Mouse (Mus musculus): ENCODE measurements around the gene Gmfg. TPM values are rescaled to one million over a fixed set of nuclear protein-coding genes. Genes with fewer than 3 reads are reported as not detected.

The Gmfg gene
- polyA plus RNA-seq, 1 experiment from 2014 or later, result 5.2 TPM

GRCm38 (mm10) chr7:28464416-28465212 is 27.4 kb downstream of the Gmfg start:
- no peak overlapping the region for H3K9ac ChIP-seq
- H3K4me2 ChIP-seq, result peak overlapping the region; percentile 44
- H3K27ac ChIP-seq, result peak overlapping the region; percentile 20; the same call in 1 of the 2 replicates
- ATAC-seq (ENCODE audit: low FRiP score), result peak; percentile 70
- 52% methylated on average over 10 of the region's 10 CpGs for whole genome bisulfite sequencing
- H3K36me3 ChIP-seq, result peaks cover 68% of the 10 kb centered on the region
- H3K4me1 ChIP-seq (replicated peaks), result peaks cover 46% of the 10 kb centered on the region
- H3K9me3 ChIP-seq, result no peaks in the 10 kb centered on the region
- peak overlapping the region; percentile 19 for H3K4me3 ChIP-seq
- peaks cover 31% of the 10 kb centered on the region for H3K27me3 ChIP-seq

DNA sequence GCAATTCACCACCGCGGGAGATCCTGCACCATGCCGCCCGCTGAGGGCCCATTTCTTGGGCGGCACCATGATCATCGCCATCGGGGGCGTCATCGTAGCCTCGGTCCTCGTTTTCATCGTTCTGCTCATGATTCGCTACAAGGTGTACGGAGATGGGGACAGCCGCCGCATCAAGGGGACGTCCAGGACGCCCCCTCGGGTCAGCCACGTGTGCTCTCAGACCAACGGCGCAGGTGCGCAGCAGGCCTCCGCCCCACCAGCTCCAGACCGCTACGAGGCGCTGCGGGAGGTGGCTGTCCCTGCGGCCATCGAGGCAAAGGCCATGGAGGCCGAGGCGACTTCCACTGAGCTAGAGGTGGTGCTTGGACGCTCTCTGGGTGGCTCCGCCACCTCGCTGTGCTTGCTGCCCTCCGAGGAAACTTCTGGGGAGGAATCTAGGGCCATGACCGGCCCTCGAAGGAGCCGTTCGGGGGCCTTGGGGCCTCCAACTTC is 29.5 kb downstream of the Gmfg start:
- ATAC-seq (ENCODE audit: low FRiP score), result no peak
- WGBS, result 18% methylated on average over 40 of the region's 40 CpGs

DNA sequence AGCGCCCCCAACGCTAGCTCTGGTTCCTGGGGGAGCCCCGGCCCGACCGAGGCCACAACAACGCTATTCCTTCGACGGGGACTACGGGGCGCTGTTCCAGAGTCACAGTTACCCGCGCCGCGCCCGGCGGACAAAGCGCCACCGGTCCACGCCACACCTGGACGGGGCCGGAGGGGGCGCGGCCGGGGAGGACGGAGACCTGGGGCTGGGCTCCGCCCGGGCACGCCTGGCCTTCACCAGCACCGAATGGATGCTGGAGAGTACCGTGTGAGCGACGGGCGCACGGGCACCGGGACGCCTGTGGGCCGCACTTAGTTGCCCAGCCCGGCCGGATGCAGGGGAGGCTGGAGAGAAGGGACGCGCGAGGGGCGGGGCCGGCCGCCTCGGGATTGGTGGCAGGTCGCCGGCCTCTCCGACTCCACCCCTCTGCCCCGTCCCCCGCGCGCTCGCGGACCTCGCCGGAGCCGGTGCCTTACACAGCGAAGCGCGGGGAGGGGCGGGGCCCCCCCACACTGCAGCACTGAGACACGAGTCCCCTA is 30.0 kb downstream of the Gmfg start:
- Histone ChIP-seq H3K36me3 (peaks cover 43% of the 10 kb centered on the region), H3K4me2 (peak overlapping the region; percentile 60), H3K9me3 (no peaks in the 10 kb centered on the region), H3K9ac (peak overlapping the region; percentile 66), H3K4me3 (peak overlapping the region; percentile 37), H3K27ac (no peak overlapping the region), H3K4me1 (replicated peaks) (peaks cover 38% of the 10 kb centered on the region), H3K27me3 (peaks cover 31% of the 10 kb centered on the region)
- ATAC-seq (ENCODE audit: low FRiP score), result peak; percentile 34; the same call in 1 of the 2 replicates
- WGBS, result 2% methylated on average over 53 of the region's 63 CpGs

More for the DNA sequence above, 29.5 kb downstream of the Gmfg start:
- H3K27me3 ChIP-seq, result peaks cover 31% of the 10 kb centered on the region
- H3K4me1 ChIP-seq (replicated peaks), result peaks cover 38% of the 10 kb centered on the region
- no peaks in the 10 kb centered on the region for H3K9me3 ChIP-seq
- peak overlapping the region; percentile 60 for H3K4me2 ChIP-seq
- peaks cover 48% of the 10 kb centered on the region for H3K36me3 ChIP-seq
- H3K4me3 ChIP-seq, result peak overlapping the region; percentile 37
- no peak overlapping the region for H3K27ac ChIP-seq
- peak overlapping the region; percentile 66 for H3K9ac ChIP-seq

- peaks cover 4% of the 10 kb centered on the region; the same call in 1 of the 2 replicates for H3K27me3 ChIP-seq
- no peak for ATAC-seq (ENCODE audit: low FRiP score)
Observed at GRCm38 (mm10) chr7:28476191-28476590, 38.9 kb downstream of the Gmfg start.

GRCm38 (mm10) chr7:28477363-28477762 is 40.1 kb downstream of the Gmfg start:
- whole genome bisulfite sequencing, result 86% methylated on average over 5 of the region's 5 CpGs
- no peak for ATAC-seq (ENCODE audit: low FRiP score)
- H3K4me3 ChIP-seq, result no peak overlapping the region

More at GRCm38 (mm10) chr7:28476191-28476590, 38.9 kb downstream of the Gmfg start:
- no peaks in the 10 kb centered on the region for H3K9me3 ChIP-seq
- no peaks in the 10 kb centered on the region for H3K4me1 ChIP-seq (replicated peaks)
- H3K27ac ChIP-seq, result no peak overlapping the region
- H3K4me3 ChIP-seq, result no peak overlapping the region
- WGBS, result 88% methylated on average over 6 of the region's 6 CpGs
- no peak overlapping the region for H3K9ac ChIP-seq
- no peaks in the 10 kb centered on the region for H3K36me3 ChIP-seq
- H3K4me2 ChIP-seq, result no peak overlapping the region

GRCm38 (mm10) chr7:28478854-28479253 is 41.6 kb downstream of the Gmfg start:
- 8% methylated on average over 8 of the region's 8 CpGs for WGBS
- H3K4me3 ChIP-seq, result no peak overlapping the region
- H3K4me2 ChIP-seq, result no peak overlapping the region
- H3K27me3 ChIP-seq, result peaks cover 6% of the 10 kb centered on the region; the same call in 1 of the 2 replicates
- ATAC-seq (ENCODE audit: low FRiP score), result no peak
- no peaks in the 10 kb centered on the region for H3K9me3 ChIP-seq
- no peaks in the 10 kb centered on the region for H3K4me1 ChIP-seq (replicated peaks)
- no peak overlapping the region for H3K9ac ChIP-seq
- no peak overlapping the region for H3K27ac ChIP-seq
- H3K36me3 ChIP-seq, result no peaks in the 10 kb centered on the region

More at GRCm38 (mm10) chr7:28477363-28477762, 40.1 kb downstream of the Gmfg start:
- no peaks in the 10 kb centered on the region for H3K36me3 ChIP-seq
- no peak overlapping the region for H3K9ac ChIP-seq
- H3K9me3 ChIP-seq, result no peaks in the 10 kb centered on the region
- no peak overlapping the region for H3K4me2 ChIP-seq
- H3K27me3 ChIP-seq, result peaks cover 4% of the 10 kb centered on the region; the same call in 1 of the 2 replicates
- H3K27ac ChIP-seq, result no peak overlapping the region
- H3K4me1 ChIP-seq (replicated peaks), result no peaks in the 10 kb centered on the region

- H3K4me1 ChIP-seq (replicated peaks), result peaks cover 2% of the 10 kb centered on the region; the same call in 1 of the 2 replicates
- no peaks in the 10 kb centered on the region for H3K36me3 ChIP-seq
- 81% methylated on average over 11 of the region's 11 CpGs for WGBS
- H3K27me3 ChIP-seq, result peaks cover 15% of the 10 kb centered on the region; the same call in 1 of the 2 replicates
- no peak overlapping the region for H3K4me2 ChIP-seq
- H3K27ac ChIP-seq, result no peak overlapping the region
- no peak for ATAC-seq (ENCODE audit: low FRiP score)
- no peaks in the 10 kb centered on the region for H3K9me3 ChIP-seq
- no peak overlapping the region for H3K9ac ChIP-seq
- H3K4me3 ChIP-seq, result no peak overlapping the region
Observed at GRCm38 (mm10) chr7:28482854-28483253, 45.6 kb downstream of the Gmfg start.

- Histone ChIP-seq H3K36me3 (no peaks in the 10 kb centered on the region), H3K9me3 (no peaks in the 10 kb centered on the region), H3K4me3 (no peak overlapping the region), H3K9ac (no peak overlapping the region), H3K4me1 (replicated peaks) (peaks cover 8% of the 10 kb centered on the region; the same call in 1 of the 2 replicates), H3K27ac (no peak overlapping the region), H3K4me2 (no peak overlapping the region), H3K27me3 (peaks cover 29% of the 10 kb centered on the region; the same call in 1 of the 2 replicates)
- ATAC-seq (ENCODE audit: low FRiP score), result no peak
- 28% methylated on average over 4 of the region's 4 CpGs for WGBS
Observed at GRCm38 (mm10) chr7:28484192-28484591, 46.9 kb downstream of the Gmfg start.

DNA sequence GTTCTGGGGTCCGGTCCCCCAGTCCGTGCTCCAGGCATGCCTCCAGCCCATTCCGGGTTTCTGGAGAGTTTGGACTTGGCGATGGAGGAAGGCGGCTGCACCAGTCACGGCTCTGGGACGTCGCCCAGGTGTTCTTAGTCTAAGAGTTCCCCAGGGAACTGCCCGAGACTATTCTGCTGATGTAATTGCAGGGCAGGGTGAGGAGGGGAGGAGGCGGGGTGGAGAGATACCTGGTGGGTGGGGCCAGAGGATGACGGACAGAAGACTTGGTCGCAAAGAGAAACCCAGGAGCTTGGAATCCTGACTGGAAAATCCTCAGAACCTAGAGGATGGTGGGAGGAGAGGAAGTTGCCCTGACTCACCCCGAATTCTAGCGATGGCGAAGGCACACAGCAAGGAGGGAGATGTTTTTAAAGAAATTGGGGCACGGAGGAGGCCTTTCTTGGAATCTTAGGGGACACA is 50.8 kb downstream of the Gmfg start:
- no peak for ATAC-seq (ENCODE audit: low FRiP score)
- H3K4me3 ChIP-seq, result peak overlapping the region; percentile 15
- no peaks in the 10 kb centered on the region for H3K9me3 ChIP-seq
- no peaks in the 10 kb centered on the region for H3K36me3 ChIP-seq
- H3K27ac ChIP-seq, result no peak overlapping the region
- H3K27me3 ChIP-seq, result peaks cover 29% of the 10 kb centered on the region; the same call in 1 of the 2 replicates
- 4% methylated on average over 16 of the region's 16 CpGs for WGBS
- peaks cover 8% of the 10 kb centered on the region; the same call in 1 of the 2 replicates for H3K4me1 ChIP-seq (replicated peaks)
- peak overlapping the region; percentile 46 for H3K9ac ChIP-seq
- H3K4me2 ChIP-seq, result peak overlapping the region; percentile 49

DNA sequence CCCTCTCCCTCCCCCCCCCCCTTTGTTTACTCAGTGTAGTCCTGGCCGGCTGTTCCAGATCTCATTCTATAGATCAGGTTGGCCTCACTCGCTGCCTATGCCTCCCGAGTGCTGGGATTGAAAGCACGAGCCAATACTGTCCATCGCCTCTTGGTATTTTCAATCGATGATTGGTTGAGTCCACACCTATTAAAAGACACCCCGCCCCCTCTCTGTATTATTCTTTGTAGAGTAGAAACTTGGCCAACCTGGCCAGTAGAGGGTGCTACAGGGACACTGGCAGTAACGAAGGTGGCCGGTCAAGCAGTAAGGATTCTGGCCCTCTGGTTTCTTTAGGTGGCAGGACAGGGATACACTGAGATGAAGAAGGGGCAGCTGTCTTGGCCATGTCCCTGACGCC is 53.2 kb downstream of the Gmfg start:
- no peak for ATAC-seq (ENCODE audit: low FRiP score)
- no peak overlapping the region for H3K27ac ChIP-seq
- H3K4me1 ChIP-seq (replicated peaks), result peaks cover 8% of the 10 kb centered on the region; the same call in 1 of the 2 replicates

GRCm38 (mm10) chr7:28490903-28491302 is 53.7 kb downstream of the Gmfg start:
- no peaks in the 10 kb centered on the region for H3K9me3 ChIP-seq
- H3K4me1 ChIP-seq (replicated peaks), result peaks cover 8% of the 10 kb centered on the region
- H3K27me3 ChIP-seq, result peaks cover 26% of the 10 kb centered on the region; the same call in 1 of the 2 replicates
- H3K27ac ChIP-seq, result no peak overlapping the region
- no peak overlapping the region for H3K9ac ChIP-seq
- no peak overlapping the region for H3K4me3 ChIP-seq
- 0 out of 2 replicates have a peak overlapping the region, but pooled peaks have one; percentile 6 for H3K4me2 ChIP-seq
- WGBS, result 34% methylated on average over 13 of the region's 14 CpGs
- no peaks in the 10 kb centered on the region for H3K36me3 ChIP-seq
- ATAC-seq (ENCODE audit: low FRiP score), result no peak

More for the DNA sequence above, 53.2 kb downstream of the Gmfg start:
- 4% methylated on average over 10 of the region's 10 CpGs for WGBS
- no peaks in the 10 kb centered on the region for H3K36me3 ChIP-seq
- no peak overlapping the region for H3K4me3 ChIP-seq
- 0 out of 2 replicates have a peak overlapping the region, but pooled peaks have one; percentile 6 for H3K4me2 ChIP-seq
- no peaks in the 10 kb centered on the region for H3K9me3 ChIP-seq
- peaks cover 26% of the 10 kb centered on the region; the same call in 1 of the 2 replicates for H3K27me3 ChIP-seq
- no peak overlapping the region for H3K9ac ChIP-seq

- Histone ChIP-seq H3K4me2 (no peak overlapping the region), H3K4me3 (no peak overlapping the region), H3K9me3 (no peaks in the 10 kb centered on the region), H3K27ac (no peak overlapping the region), H3K27me3 (peaks cover 18% of the 10 kb centered on the region; the same call in 1 of the 2 replicates), H3K36me3 (no peaks in the 10 kb centered on the region), H3K9ac (no peak overlapping the region), H3K4me1 (replicated peaks) (peaks cover 8% of the 10 kb centered on the region)
- WGBS, result 89% methylated on average over 8 of the region's 8 CpGs
- ATAC-seq (ENCODE audit: low FRiP score), result no peak
Observed at GRCm38 (mm10) chr7:28492310-28492709, 55.1 kb downstream of the Gmfg start.

Measured in hindbrain, embryonic 13.5 days (tissue).